Mouse (Mus musculus) A20 (cell line): Measurements from ENCODE around the gene Zfp106.
A peak's percentile ranks its signal among the peaks of the same experiment; 100 is the strongest.

Experiments used
- DNase-seq: peaks from one replicate; pipeline ENCODE4 v3.0.0-alpha.2; 2011; ENCODE audit warnings: low read depth, low spot score

Zfp106 gene

GRCm38 (mm10) chr2:120556868-120557267, 6.8 kb downstream of the Zfp106 start:
- DNase-seq = no peak

DNA sequence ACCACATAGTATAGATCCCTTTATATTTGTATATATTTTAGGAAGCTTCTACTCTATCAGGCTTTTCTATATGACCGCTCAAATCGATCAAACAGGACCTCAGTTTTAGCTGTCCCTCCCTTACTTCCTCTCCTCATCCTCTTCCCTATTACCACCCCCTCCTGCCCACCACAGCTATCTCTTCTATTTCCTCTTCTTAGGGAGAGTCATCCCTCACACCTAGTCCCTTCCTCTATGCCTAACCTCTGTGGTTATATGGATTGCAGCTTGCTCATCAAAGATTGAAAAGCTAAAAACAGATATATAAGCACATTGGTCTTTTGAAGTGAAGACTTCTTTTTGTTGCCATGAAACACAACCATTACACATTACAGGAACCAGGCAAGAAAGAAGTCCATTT, 18.9 kb downstream of the Zfp106 start:
- DNase-seq = no peak

DNA sequence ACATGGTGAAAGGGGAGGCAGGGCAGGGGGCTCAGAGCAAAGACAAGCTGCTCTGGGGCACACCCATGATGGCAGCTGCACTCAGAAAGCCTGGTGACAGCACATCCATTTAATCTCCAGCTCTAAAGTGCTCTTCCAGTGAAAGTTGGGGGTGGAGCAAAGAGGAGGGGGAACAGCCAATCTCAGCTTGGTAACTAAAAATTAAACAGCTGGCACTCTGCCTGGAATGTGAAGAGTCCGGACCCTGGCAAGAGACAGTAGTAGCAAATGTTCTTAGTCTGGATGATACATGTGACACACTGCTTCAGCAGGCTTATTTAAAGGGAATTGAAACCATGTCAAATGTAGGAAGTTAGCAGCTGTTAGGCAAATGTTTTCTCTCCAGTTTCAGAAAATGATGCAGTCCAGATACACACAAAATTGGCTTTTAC, 23.9 kb downstream of the Zfp106 start:
- DNase-seq = peak; percentile 77

- DNase-seq = no peak
These were observed 24.3 kb downstream of the Zfp106 start for GRCm38 (mm10) chr2:120539333-120539732.

- DNase-seq = no peak
These were observed 32.4 kb downstream of the Zfp106 start for GRCm38 (mm10) chr2:120531223-120531622.

DNA sequence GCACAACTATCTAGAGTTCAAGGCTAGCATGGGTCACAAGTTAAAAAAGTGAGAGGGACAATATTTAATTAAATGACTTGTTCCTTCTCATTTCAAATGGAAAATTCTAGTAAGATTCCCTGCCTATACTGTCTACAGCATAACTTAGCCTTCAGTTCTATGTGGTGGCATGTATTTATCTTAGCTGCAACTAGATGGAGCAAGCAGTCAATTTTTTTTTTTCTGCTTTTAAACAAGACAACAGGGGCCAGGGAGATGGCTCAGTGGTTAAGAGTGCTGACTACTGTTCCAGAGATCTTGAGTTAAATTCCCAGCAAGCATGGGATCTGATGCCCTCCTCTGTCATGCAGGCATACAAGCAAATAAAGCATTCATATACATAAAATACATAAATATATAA, 34.1 kb downstream of the Zfp106 start:
- DNase-seq = no peak

- no peak for DNase-seq
These were observed 36.9 kb downstream of the Zfp106 start for GRCm38 (mm10) chr2:120526771-120527170.

DNA sequence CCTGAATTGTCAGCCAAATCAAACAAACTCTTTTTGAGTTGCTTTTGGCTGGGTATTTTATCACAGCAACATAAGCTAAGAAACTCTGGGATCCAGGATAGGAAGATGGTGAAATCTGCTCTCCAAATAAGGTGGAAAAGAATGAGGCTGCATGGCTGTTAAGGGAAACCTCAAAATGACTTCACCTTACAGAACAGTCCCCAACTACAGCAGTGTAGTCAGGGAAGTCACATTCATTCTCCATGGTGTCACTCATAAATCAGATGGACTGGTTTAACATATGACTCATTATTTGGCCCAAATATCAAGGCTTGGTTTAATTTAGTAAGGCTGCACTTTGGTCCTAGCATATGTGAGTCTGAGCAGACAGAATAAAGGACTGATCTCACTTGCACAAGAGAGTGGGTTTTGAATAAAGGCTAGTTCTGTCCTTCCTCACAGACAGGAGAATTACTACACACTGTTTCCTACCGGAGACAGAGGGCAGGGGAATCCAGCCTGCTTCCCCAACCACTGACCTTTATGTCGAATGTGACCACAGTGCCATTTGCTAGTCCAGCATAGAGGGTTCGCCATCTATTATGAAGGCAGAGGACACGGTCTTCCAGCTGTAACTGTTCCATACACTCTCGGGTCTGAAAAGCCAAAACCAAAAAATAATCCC, 45.0 kb downstream of the Zfp106 start:
- DNase-seq = no peak

- no peak for DNase-seq
These were observed 49.5 kb downstream of the Zfp106 start for GRCm38 (mm10) chr2:120514181-120514580.

DNA sequence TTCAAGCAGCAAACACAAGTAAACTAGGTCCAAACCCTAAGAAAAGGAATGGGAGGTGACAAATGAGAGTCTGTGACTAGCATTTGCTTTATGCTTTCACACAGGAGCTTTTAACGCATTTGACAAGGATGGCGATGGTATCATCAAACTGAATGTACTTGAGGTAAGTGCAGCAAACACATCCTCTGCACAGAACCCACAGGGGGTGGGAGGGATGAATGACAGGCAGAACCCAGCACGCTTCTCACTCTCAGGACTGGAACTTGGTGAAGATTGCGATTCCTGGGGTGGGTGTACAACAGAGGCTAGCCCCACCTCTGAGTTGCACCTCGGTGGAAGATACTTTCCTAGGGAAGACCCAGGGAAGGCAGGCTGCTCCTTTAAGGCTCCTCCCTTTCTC, 59.7 kb downstream of the Zfp106 start:
- no peak for DNase-seq

DNA sequence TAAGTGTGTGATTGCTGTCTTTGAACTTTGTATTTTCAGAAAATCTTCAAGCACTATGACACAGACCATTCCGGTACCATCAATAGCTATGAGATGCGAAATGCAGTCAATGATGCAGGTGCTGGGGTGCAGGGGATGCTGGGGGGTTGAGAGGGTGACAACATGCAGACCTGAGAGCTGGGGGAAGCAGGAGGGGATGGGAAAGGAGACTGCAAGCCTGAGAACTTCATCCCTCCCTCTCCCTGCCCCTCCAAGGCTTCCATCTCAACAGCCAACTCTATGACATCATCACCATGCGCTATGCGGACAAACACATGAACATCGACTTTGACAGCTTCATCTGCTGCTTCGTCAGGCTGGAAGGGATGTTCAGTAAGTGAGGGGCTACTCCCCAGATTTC, 60.5 kb downstream of the Zfp106 start:
- no peak for DNase-seq

- no peak for DNase-seq
These were observed 61.0 kb downstream of the Zfp106 start for GRCm38 (mm10) chr2:120502605-120502990.

DNA sequence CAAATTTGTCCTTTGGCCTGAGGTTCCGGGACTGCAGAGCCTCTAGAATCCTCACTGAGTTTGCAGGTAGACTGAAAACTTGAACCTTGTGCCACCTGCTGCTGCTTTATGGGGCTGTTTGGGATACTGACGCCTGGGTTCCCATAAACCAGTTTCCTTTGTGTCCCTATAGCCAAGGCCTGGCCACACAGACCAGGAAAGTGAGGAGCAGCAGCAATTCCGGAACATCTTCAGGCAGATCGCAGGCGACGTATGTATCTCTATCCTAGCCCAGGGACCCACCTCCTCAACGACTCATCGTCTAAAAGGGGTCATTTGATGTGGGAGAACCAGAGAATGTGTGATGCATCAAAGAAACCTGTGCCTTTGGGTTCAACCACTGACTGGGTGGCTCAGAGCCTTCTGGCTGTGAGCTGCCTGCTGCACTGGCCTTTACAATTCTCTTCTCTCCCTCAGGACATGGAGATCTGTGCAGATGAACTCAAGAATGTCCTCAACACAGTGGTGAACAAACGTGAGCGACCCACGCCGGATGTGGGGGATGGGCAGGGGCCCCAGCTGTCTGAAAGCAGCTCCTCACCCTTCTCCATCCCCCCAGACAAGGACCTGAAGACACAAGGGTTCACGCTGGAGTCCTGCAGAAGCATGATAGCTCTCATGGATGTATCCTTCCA, 61.6 kb downstream of the Zfp106 start:
- DNase-seq = no peak

DNA sequence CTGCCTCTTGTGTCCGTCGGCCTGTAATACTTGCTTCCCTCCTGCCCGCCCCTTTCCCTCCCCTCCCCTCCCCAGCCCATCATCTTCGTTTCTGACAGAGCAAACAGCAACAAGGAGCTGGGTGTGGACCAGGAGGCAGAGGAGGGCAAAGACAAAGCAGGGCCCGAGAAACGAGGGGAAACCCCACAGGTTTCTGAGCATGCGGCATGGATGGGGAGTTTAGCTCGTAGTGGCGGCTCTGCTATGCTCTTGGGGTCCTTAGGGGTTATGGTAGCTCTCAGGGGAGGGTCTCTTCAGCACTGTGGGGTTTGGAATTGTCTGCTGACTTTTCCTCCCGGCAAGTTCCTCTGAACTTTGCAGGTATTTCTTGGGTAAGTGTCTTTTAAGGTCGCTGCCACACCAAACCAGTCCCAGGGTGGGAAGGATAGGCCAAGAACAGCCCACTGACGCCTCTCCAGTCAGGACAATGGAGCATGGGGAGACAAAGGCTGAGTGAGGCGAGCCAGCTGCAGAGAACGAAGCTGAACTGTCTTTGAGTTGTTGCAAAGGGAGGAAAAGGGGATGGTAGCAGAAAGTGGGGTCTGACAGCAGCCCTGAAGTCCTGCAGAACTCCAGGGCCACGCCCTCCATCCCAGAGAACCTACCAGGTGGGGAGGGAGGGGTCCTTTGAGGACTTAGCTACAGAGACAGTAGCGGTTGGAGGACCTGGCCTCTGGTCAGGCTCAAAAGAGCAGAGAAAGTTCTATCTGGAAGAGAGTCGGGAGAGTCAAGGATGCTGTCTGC, 62.3 kb downstream of the Zfp106 start:
- DNase-seq = no peak

GRCm38 (mm10) chr2:120499971-120500471, 63.6 kb downstream of the Zfp106 start:
- peak; percentile 90 for DNase-seq

DNA sequence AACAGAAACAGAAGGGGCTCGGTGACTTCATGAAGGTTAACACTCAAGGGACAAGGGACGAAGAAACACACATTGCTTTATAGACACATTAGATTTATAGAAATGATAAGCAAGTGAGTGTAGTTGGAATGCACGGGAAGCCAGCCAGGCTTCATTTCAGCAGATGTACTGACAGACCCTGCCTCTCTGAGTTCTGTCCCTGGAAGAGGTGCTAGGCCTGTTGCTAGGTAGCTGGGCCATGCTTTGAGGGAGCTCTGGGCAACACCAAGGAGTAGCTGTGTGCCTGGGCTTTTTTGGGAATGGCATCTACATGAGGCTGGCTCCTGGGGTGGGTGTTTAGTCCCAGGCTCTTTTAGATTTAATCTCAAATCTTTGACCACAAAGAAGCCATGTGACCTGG, 67.1 kb downstream of the Zfp106 start:
- DNase-seq = no peak

DNA sequence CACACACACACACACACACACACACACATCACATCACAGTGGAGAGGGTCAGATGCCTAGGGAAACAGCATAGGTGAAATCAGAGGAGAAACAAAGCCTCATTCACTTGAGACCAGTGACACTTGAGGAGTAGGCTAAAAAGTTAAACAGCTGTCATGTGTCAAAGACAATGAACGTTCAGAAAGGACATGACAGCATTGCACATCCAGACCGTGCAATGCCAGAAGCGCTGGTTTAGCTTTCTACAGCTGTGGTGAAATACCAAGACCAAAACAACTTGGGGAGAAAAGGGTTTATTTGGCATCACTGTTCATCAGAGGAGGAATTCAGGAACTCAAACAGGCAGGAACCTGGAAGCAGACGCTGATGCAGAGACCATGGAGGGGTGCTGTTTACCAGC, 70.4 kb downstream of the Zfp106 start:
- no peak for DNase-seq

- no peak for DNase-seq
These were observed 79.4 kb downstream of the Zfp106 start for GRCm38 (mm10) chr2:120484241-120484640.

GRCm38 (mm10) chr2:120482506-120483389, 80.9 kb downstream of the Zfp106 start:
- DNase-seq = no peak

DNA sequence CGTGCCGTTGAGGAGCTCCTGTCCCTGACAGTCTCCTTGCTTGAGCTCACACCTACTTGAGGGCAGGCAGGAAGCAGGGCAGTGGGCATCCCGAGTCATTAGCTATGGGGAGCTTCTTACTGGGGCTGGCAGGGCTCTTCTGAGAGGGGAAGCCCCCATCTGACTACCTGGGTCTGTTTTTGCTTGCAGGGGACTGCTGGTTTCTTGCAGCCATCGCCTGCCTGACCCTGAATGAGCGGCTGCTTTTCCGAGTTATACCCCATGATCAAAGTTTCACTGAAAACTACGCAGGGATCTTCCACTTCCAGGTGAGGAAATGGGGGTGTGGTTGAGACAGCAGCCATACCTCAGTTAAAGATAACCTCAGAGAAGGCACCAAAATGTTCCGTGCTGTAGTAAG, 81.7 kb downstream of the Zfp106 start:
- no peak for DNase-seq

DNA sequence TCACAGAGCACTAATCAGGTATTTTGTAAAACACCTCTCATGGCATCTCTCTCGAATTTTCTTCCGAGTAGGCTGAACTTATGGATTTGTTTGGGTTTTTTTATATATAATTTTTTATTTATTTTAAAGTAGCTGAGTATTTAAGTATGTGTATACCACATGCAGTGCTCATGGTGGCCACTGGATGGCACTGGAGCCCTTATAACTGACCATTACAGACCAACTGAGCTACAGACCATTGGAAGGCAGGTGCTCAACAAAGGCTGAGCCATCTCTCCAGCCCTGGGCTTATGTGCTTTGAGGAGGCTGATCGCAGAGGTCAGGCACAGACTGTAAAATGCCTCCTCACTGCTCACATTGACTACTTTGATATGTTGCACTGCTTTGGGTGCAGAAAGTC, 85.0 kb downstream of the Zfp106 start:
- peak; percentile 80 for DNase-seq
